Mouse (Mus musculus) G1E (cell line): ENCODE data around the gene Slfn4.
"Not testable (repeated sequence)": the region's sequence is repeated elsewhere in the genome, so short reads cannot be mapped to it uniquely, and the experiment has no call there.

ENCODE experiments used
- CTCF ChIP-seq: IDR thresholded peaks from 2 replicates; pipeline ENCODE4 v1.5.1; 2012; ENCODE audit warnings: low read depth, low read length, inconsistent platforms, mixed read lengths
- GATA1 ChIP-seq: IDR thresholded peaks from 2 replicates; pipeline ENCODE4 v1.6.1; 2012; ENCODE audit warnings: borderline replicate concordance, low read length, inconsistent platforms, mixed read lengths

- TF ChIP-seq GATA1, CTCF: not testable (repeated sequence)
Observed at GRCm38 (mm10) chr11:83148939-83149338, 26.0 kb upstream of the Slfn4 start.
